Mouse (Mus musculus): ENCODE results near the gene Myo1h. TPM values are rescaled to one million over a fixed set of nuclear protein-coding genes. Genes with fewer than 3 reads are reported as not detected.

Myo1h gene
- polyA plus RNA-seq, 1 experiment from 2014 or later = 0.45 TPM

DNA sequence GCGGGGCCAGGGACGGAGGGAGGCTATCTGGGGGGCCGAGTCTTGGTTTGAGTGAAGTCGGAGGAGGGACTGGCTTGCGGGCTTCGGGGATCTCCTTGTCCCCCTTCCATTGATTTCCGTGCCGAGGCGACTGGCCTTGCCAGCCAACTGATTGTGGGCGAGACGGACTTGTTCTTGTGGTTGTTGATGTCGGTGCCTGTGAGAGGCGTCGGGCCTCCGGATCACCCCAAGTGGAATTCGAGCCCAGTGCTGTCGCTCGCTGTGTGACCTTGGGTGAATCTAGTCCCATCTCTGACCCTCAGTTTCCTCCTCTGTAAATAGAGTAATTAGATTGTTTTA, 92.0 kb downstream of the Myo1h start:
- peak overlapping the region; percentile 81 for H3K4me3 ChIP-seq (ENCODE audit: low read depth, low read length)
- H3K27me3 ChIP-seq (replicated peaks; ENCODE audit: control insufficient read depth, insufficient read depth, low read length) = no peaks in the 10 kb centered on the region
- WGBS = under 1% methylated on average over 18 of the region's 18 CpGs
- no peaks in the 10 kb centered on the region for H3K9me3 ChIP-seq (ENCODE audit: control insufficient read depth, low read length)
- H3K4me1 ChIP-seq (replicated peaks; ENCODE audit: control insufficient read depth, insufficient read depth, low read length) = peaks cover 45% of the 10 kb centered on the region
- H3K36me3 ChIP-seq (ENCODE audit: control insufficient read depth, insufficient read depth, low read length) = peaks cover 15% of the 10 kb centered on the region; the same call in 1 of the 2 replicates
- DNase-seq (ENCODE audit: low spot score) (no peak), ATAC-seq (replicated peaks; ENCODE audit: low FRiP score) (no peak)
- peak overlapping the region; percentile 85 for H3K4me2 ChIP-seq
- H3K9ac ChIP-seq (ENCODE audit: low read depth, low read length) = peak overlapping the region; percentile 96
- H3K27ac ChIP-seq (ENCODE audit: low read depth, low read length) = peak overlapping the region; percentile 82

DNA sequence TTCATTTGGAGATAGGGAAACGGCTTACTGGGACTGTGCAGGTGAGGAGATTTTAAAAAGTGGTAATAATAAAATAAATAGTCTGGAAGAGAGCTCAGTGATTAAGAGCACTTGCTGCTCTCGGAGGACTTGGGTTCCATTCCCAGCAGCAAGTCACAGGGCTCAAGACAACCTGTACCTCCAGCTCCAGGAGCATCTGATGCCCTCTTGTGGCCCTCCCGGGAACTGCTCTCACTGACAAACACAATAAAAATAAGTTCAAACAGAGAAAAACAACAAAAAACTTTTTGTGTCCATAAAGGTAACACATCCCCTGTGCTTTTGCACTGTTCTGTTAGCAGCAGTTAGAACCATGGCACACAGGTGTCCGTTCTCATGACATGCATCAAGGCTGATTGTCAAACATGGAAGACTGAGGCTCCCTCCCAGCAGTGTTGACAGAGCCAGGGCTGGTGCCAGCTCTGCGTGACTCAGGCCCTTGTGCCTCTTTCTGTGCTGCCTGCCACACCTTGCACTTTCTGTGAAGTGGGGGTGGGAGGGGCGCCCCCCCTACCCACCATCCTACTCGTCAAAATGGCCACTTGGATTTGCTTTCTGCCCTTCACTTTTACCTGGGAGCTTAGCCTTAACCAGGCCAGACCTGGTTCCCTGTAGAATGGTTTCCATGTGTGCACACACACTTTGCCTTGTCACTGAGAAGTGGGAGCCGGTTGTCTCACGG, 94.4 kb downstream of the Myo1h start:
- WGBS = 75% methylated on average over 9 of the region's 9 CpGs
- peaks cover 26% of the 10 kb centered on the region for H3K36me3 ChIP-seq (ENCODE audit: control insufficient read depth, insufficient read depth, low read length)

DNA sequence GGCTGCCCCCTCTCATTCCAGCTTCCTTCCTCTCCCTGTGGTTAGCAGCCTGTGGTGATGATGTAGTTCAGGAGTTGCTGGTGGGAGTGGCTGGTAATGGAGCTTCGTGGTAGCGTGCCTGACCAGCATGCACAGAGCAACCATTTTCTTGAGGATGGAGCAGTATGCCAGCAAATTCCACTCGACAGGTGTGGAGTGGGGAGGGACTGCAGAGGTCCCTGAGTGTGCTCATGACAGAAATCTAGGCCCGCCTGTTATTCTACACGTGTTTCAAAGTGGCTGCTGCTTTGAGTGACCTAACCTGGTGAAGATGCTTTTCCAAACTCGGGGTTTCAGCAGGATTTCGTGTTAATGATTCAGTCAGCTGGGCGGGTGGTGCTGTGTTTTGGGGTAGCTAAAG, 95.5 kb downstream of the Myo1h start:
- Histone ChIP-seq H3K36me3 (ENCODE audit: control insufficient read depth, insufficient read depth, low read length) (peaks cover 36% of the 10 kb centered on the region), H3K4me3 (ENCODE audit: low read depth, low read length) (no peak overlapping the region), H3K4me2 (no peak overlapping the region), H3K27ac (ENCODE audit: low read depth, low read length) (no peak overlapping the region), H3K9me3 (ENCODE audit: control insufficient read depth, low read length) (no peaks in the 10 kb centered on the region), H3K9ac (ENCODE audit: low read depth, low read length) (no peak overlapping the region), H3K27me3 (replicated peaks; ENCODE audit: control insufficient read depth, insufficient read depth, low read length) (no peaks in the 10 kb centered on the region), H3K4me1 (replicated peaks; ENCODE audit: control insufficient read depth, insufficient read depth, low read length) (peaks cover 13% of the 10 kb centered on the region)
- WGBS = 85% methylated on average over 8 of the region's 8 CpGs
- no peak for ATAC-seq (replicated peaks; ENCODE audit: low FRiP score)
- DNase-seq (ENCODE audit: low spot score) = no peak

More for the DNA sequence above, 94.4 kb downstream of the Myo1h start:
- H3K4me1 ChIP-seq (replicated peaks; ENCODE audit: control insufficient read depth, insufficient read depth, low read length) = peaks cover 24% of the 10 kb centered on the region
- no peaks in the 10 kb centered on the region for H3K9me3 ChIP-seq (ENCODE audit: control insufficient read depth, low read length)
- DNase-seq (ENCODE audit: low spot score) (peak; percentile 50), ATAC-seq (replicated peaks; ENCODE audit: low FRiP score) (no peak)
- H3K27me3 ChIP-seq (replicated peaks; ENCODE audit: control insufficient read depth, insufficient read depth, low read length) = no peaks in the 10 kb centered on the region
- no peak overlapping the region for H3K9ac ChIP-seq (ENCODE audit: low read depth, low read length)
- no peak overlapping the region for H3K27ac ChIP-seq (ENCODE audit: low read depth, low read length)
- no peak overlapping the region for H3K4me2 ChIP-seq
- H3K4me3 ChIP-seq (ENCODE audit: low read depth, low read length) = no peak overlapping the region

DNA sequence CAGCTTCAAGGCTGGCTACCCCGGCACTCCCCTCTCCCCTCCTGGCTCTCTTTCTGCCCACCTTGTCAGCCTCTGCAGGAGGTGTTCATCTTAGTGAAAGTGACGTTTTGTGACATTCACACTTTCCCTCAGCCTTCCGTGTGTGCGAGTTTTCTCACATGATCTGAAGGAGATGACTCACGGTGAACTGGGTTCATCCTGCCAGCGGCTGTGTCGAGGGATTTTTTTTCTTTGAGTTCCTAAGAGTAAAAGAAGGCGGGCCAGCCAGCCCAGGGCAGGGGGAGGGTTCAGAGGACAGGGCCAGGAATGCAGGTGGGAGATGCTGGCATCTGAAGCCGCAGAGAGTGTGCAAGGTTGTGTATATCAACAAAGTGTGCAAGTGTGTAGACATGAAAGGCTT, 104.2 kb downstream of the Myo1h start:
- peaks cover 57% of the 10 kb centered on the region for H3K36me3 ChIP-seq (ENCODE audit: control insufficient read depth, insufficient read depth, low read length)
- H3K27ac ChIP-seq (ENCODE audit: low read depth, low read length) = no peak overlapping the region
- 87% methylated on average over 9 of the region's 9 CpGs for WGBS
- ATAC-seq (replicated peaks; ENCODE audit: low FRiP score) (no peak), DNase-seq (ENCODE audit: low spot score) (no peak)
- no peaks in the 10 kb centered on the region for H3K9me3 ChIP-seq (ENCODE audit: control insufficient read depth, low read length)
- H3K9ac ChIP-seq (ENCODE audit: low read depth, low read length) = no peak overlapping the region
- H3K4me1 ChIP-seq (replicated peaks; ENCODE audit: control insufficient read depth, insufficient read depth, low read length) = no peaks in the 10 kb centered on the region
- H3K27me3 ChIP-seq (replicated peaks; ENCODE audit: control insufficient read depth, insufficient read depth, low read length) = no peaks in the 10 kb centered on the region
- no peak overlapping the region for H3K4me3 ChIP-seq (ENCODE audit: low read depth, low read length)
- H3K4me2 ChIP-seq = no peak overlapping the region

DNA sequence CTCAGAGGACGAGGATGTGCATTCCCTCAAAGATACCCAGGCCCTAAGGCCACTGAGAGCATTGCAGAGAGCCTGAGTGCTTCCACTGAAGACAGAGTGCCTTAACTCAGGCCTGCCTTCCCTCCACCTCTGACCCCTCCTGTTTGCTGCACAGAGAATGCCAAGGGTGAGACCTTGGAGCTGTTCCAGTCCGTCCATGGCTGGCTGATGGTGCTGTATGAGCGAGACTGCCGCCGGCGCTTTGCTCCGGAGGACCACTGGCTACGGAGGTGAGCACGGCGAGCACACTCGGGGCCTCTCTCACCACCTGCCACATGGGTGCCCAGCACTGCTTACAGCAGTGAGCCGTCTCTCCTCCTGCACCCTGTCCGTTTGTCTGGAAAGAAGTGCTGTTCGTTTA, 117.6 kb downstream of the Myo1h start:
- Histone ChIP-seq H3K36me3 (ENCODE audit: control insufficient read depth, insufficient read depth, low read length) (peaks cover 68% of the 10 kb centered on the region), H3K9ac (ENCODE audit: low read depth, low read length) (no peak overlapping the region), H3K4me1 (replicated peaks; ENCODE audit: control insufficient read depth, insufficient read depth, low read length) (no peaks in the 10 kb centered on the region), H3K4me2 (no peak overlapping the region), H3K27me3 (replicated peaks; ENCODE audit: control insufficient read depth, insufficient read depth, low read length) (no peaks in the 10 kb centered on the region), H3K4me3 (ENCODE audit: low read depth, low read length) (no peak overlapping the region), H3K27ac (ENCODE audit: low read depth, low read length) (no peak overlapping the region), H3K9me3 (ENCODE audit: control insufficient read depth, low read length) (no peaks in the 10 kb centered on the region)
- DNase-seq (ENCODE audit: low spot score) = no peak
- WGBS = 94% methylated on average over 14 of the region's 14 CpGs
- no peak for ATAC-seq (replicated peaks; ENCODE audit: low FRiP score)

DNA sequence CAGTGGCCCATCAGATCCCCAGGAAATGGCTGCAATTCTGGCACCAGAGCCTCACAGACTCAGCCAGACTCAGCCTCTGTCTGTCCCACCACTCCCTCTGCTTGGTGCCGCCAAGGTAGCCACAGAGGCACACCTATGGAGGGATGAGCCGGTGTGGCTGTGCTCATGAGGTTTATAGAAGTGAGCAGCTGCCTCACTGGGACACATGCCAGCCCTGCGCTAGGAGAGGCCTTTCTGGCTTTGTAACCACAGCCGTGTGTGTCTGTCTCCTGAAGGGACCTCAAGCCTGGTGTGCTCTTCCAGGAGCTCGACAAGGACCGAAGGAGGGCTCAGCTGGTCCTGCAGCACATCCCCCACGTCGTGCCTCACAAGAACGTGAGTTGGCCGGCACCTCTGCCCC, 118.3 kb downstream of the Myo1h start:
- H3K27me3 ChIP-seq (replicated peaks; ENCODE audit: control insufficient read depth, insufficient read depth, low read length) = no peaks in the 10 kb centered on the region
- WGBS = 93% methylated on average over 10 of the region's 10 CpGs
- H3K9ac ChIP-seq (ENCODE audit: low read depth, low read length) = no peak overlapping the region
- no peaks in the 10 kb centered on the region for H3K9me3 ChIP-seq (ENCODE audit: control insufficient read depth, low read length)
- DNase-seq (ENCODE audit: low spot score) (no peak), ATAC-seq (replicated peaks; ENCODE audit: low FRiP score) (no peak)
- no peak overlapping the region for H3K4me2 ChIP-seq
- H3K27ac ChIP-seq (ENCODE audit: low read depth, low read length) = no peak overlapping the region
- peaks cover 66% of the 10 kb centered on the region for H3K36me3 ChIP-seq (ENCODE audit: control insufficient read depth, insufficient read depth, low read length)
- 0 out of 2 replicates have a peak, but pooled peaks cover 1% of the 10 kb centered on the region for H3K4me1 ChIP-seq (replicated peaks; ENCODE audit: control insufficient read depth, insufficient read depth, low read length)
- H3K4me3 ChIP-seq (ENCODE audit: low read depth, low read length) = no peak overlapping the region

DNA sequence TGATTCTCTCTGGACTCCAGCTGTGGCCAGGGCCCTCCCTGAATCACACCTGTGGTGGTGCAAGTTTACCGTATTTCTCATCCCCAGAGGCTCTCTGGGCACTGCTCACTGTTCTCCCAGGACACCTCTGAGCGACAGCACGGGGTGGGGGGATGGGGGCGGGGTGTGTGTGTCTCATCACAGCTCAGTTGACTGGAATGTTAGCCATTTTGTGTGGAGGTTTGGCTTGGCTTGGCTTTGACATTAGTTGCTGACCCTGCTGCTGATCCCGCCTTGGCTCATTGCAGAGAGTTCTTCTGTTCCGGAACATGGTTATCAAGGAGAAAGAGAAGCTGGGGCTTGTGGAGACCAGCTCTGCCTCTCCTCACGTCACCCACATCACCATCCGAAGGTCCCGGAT, 118.8 kb downstream of the Myo1h start:
- 92% methylated on average over 9 of the region's 9 CpGs for WGBS
- H3K9me3 ChIP-seq (ENCODE audit: control insufficient read depth, low read length) = no peaks in the 10 kb centered on the region
- H3K27me3 ChIP-seq (replicated peaks; ENCODE audit: control insufficient read depth, insufficient read depth, low read length) = no peaks in the 10 kb centered on the region
- H3K9ac ChIP-seq (ENCODE audit: low read depth, low read length) = no peak overlapping the region
- no peak overlapping the region for H3K27ac ChIP-seq (ENCODE audit: low read depth, low read length)
- H3K4me2 ChIP-seq = no peak overlapping the region
- no peak overlapping the region for H3K4me3 ChIP-seq (ENCODE audit: low read depth, low read length)
- DNase-seq (ENCODE audit: low spot score) = no peak
- H3K36me3 ChIP-seq (ENCODE audit: control insufficient read depth, insufficient read depth, low read length) = peaks cover 63% of the 10 kb centered on the region
- ATAC-seq (replicated peaks; ENCODE audit: low FRiP score) = no peak
- H3K4me1 ChIP-seq (replicated peaks; ENCODE audit: control insufficient read depth, insufficient read depth, low read length) = 0 out of 2 replicates have a peak, but pooled peaks cover 3% of the 10 kb centered on the region

DNA sequence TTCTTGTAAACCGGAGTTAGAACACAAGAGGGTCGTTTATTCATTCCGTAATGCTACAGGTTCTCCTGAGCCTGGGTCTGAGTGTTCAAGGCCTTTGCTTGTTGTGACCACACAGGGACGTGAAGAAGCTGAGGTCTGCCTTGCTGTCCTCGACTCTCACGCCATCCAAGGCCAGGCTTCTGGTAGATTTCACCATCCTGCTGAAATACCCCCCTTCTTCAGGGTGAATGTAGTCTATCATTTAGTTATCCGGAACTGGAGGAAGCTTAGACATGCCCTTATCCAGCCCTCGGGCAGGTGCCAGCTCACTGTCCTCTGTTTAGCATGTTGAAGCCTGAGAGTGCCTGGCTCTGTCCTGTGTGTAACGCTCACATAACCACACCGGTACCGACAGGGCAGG, 119.9 kb downstream of the Myo1h start:
- ATAC-seq (replicated peaks; ENCODE audit: low FRiP score) (no peak), DNase-seq (ENCODE audit: low spot score) (no peak)
- Histone ChIP-seq H3K4me3 (ENCODE audit: low read depth, low read length) (no peak overlapping the region), H3K4me2 (no peak overlapping the region), H3K4me1 (replicated peaks; ENCODE audit: control insufficient read depth, insufficient read depth, low read length) (peaks cover 3% of the 10 kb centered on the region; the same call in 1 of the 2 replicates), H3K27ac (ENCODE audit: low read depth, low read length) (no peak overlapping the region), H3K9ac (ENCODE audit: low read depth, low read length) (no peak overlapping the region), H3K36me3 (ENCODE audit: control insufficient read depth, insufficient read depth, low read length) (peaks cover 58% of the 10 kb centered on the region), H3K9me3 (ENCODE audit: control insufficient read depth, low read length) (no peaks in the 10 kb centered on the region), H3K27me3 (replicated peaks; ENCODE audit: control insufficient read depth, insufficient read depth, low read length) (no peaks in the 10 kb centered on the region)
- WGBS = 93% methylated on average over 11 of the region's 11 CpGs

DNA sequence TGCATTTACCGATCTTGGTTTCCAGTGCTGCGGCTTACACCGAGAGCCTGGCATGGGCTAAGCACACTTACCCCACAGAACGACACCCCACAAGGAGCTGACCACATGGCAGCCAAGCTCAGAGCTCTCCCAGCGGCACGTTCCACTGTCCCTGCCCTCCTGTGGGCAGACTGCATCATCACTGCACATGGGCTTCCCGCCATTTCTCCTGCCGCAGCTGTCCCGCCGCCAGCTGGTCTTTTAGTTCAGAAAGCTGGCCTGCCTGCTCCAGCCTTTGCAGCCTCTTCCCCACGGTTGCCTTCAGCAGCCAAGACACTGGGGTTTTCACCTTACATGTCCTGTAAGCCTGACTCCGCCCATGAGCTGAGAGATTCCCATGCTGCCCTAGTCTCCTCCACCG, 121.5 kb downstream of the Myo1h start:
- 93% methylated on average over 13 of the region's 13 CpGs for WGBS
- Histone ChIP-seq H3K27me3 (replicated peaks; ENCODE audit: control insufficient read depth, insufficient read depth, low read length) (no peaks in the 10 kb centered on the region), H3K9ac (ENCODE audit: low read depth, low read length) (no peak overlapping the region), H3K4me1 (replicated peaks; ENCODE audit: control insufficient read depth, insufficient read depth, low read length) (peaks cover 3% of the 10 kb centered on the region; the same call in 1 of the 2 replicates), H3K4me2 (no peak overlapping the region), H3K9me3 (ENCODE audit: control insufficient read depth, low read length) (no peaks in the 10 kb centered on the region), H3K27ac (ENCODE audit: low read depth, low read length) (no peak overlapping the region), H3K36me3 (ENCODE audit: control insufficient read depth, insufficient read depth, low read length) (peaks cover 53% of the 10 kb centered on the region), H3K4me3 (ENCODE audit: low read depth, low read length) (no peak overlapping the region)
- DNase-seq (ENCODE audit: low spot score) = no peak
- no peak for ATAC-seq (replicated peaks; ENCODE audit: low FRiP score)

Data from liver, embryonic 11.5 days (tissue).